Mouse (Mus musculus) G1E (cell line): ENCODE measurements at regions not wholly inside any gene's neighbourhood (a gene's known extent, or its start where the extent isn't known, plus 50 kb on each side); places are given as distances from the start of the nearest gene placed in this dataset.

Experiments used
- CTCF ChIP-seq: IDR thresholded peaks from 2 replicates; pipeline ENCODE4 v1.5.1; 2012; ENCODE audit warnings: low read depth, low read length, inconsistent platforms, mixed read lengths
- GATA1 ChIP-seq: IDR thresholded peaks from 2 replicates; pipeline ENCODE4 v1.6.1; 2012; ENCODE audit warnings: borderline replicate concordance, low read length, inconsistent platforms, mixed read lengths
- GATA2 ChIP-seq: IDR thresholded peaks from 2 replicates; pipeline ENCODE4 v1.6.1; 2012; ENCODE audit warnings: low read depth, low read length, inconsistent platforms, borderline replicate concordance
- POLR2AphosphoS5 ChIP-seq: IDR thresholded peaks from 2 replicates; pipeline ENCODE4 v1.6.1; 2012; ENCODE audit warnings: low read depth, low read length, inconsistent platforms; ENCODE audit not compliant: insufficient replicate concordance
- TAL1 ChIP-seq: conservative IDR thresholded peaks from 2 replicates; pipeline ENCODE4 v1.6.1; 2012; ENCODE audit warnings: low read depth, low read length, inconsistent platforms, mixed read lengths

- TF ChIP-seq CTCF = no peak
- no peak for TF ChIP-seq GATA1
- TF ChIP-seq TAL1 = no peak
- TF ChIP-seq POLR2AphosphoS5 = no peak
- no peak for TF ChIP-seq GATA2
These were observed 119.7 kb upstream of the Bmp2 start for GRCm38 (mm10) chr2:133432141-133432813.
